Mouse (Mus musculus) E14TG2a.4 (cell line): Measurements from ENCODE around the gene Mettl16.

Experiments used
- CTCF ChIP-seq: conservative IDR thresholded peaks from 2 replicates; pipeline ENCODE4 v1.5.1; 2014; ENCODE audit warnings: low read length
- POU5F1 ChIP-seq: IDR thresholded peaks from 2 replicates; pipeline ENCODE4 v1.6.1; 2014; ENCODE audit warnings: low read length, borderline replicate concordance

DNA sequence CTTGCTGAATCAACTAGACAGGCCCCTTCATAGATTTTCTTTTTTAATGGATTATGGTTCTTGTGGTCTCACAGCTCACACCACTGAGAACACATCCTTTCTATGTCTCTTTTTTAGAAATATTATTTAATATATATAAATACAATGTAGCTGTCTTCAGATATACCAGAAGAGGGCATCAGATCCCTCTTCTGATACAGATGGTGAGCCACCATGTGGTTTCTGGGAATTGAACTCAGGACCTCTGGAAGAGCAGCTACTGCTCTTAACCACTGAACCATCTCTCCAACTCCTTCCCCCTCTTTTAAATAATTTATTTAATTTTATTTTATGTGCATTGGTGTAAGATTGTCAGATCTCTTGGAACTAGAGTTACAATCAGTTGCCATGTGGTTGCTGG lies 39.5 kb downstream of the Mettl16 start:
- TF ChIP-seq CTCF (no peak), POU5F1 (no peak)
